Mouse (Mus musculus) embryonic facial prominence, embryonic 13.5 days (tissue): ENCODE results near the gene Pik3ap1. TPM values are rescaled to one million over a fixed set of nuclear protein-coding genes. Genes with fewer than 3 reads are reported as not detected.

Source experiments
- ATAC-seq: fragments of 200-750 bp; cut with Nextera tagmentation; 2 replicates; pipeline ENCODE4 v1.8.0; 2017; ENCODE audit warnings: low read depth; ENCODE audit not compliant: insufficient number of reproducible peaks, insufficient read depth, low FRiP score, low TSS enrichment
- H3K27ac ChIP-seq: fragments of 300-500 bp; sonication (generic); 2 replicates; pipeline ENCODE4 v1.5.1; 2015; ENCODE audit warnings: moderate library complexity, mild to moderate bottlenecking, inconsistent platforms
- H3K27me3 ChIP-seq: fragments of 300-500 bp; sonication (generic); 2 replicates; pipeline ENCODE4 v1.6.1; 2015; ENCODE audit warnings: mild to moderate bottlenecking, inconsistent platforms
- H3K36me3 ChIP-seq: fragments of 300-500 bp; sonication (generic); 2 replicates; pipeline ENCODE4 v1.6.1; 2015; ENCODE audit warnings: mild to moderate bottlenecking, inconsistent platforms
- H3K4me1 ChIP-seq: fragments of 300-500 bp; sonication (generic); 2 replicates; pipeline ENCODE4 v1.6.1; 2015; ENCODE audit warnings: inconsistent platforms
- H3K4me2 ChIP-seq: fragments of 300-500 bp; sonication (generic); 2 replicates; pipeline ENCODE4 v1.6.1; 2015; ENCODE audit warnings: moderate library complexity, mild to moderate bottlenecking, inconsistent platforms
- H3K4me3 ChIP-seq: fragments of 300-500 bp; sonication (generic); 2 replicates; pipeline ENCODE4 v1.5.1; 2015; ENCODE audit warnings: mild to moderate bottlenecking, inconsistent platforms
- H3K9ac ChIP-seq: fragments of 300-500 bp; sonication (generic); 2 replicates; pipeline ENCODE4 v1.6.1; 2015; ENCODE audit warnings: mild to moderate bottlenecking, inconsistent platforms
- H3K9me3 ChIP-seq: fragments of 300-500 bp; sonication (generic); 2 replicates; pipeline ENCODE4 v1.6.1; 2016; ENCODE audit warnings: inconsistent platforms
- WGBS: fragments of 180-500 bp; shearing (Covaris S2); methylation state at CpG from one replicate; pipeline ENCODE4 v1.1.7; 2015; ENCODE audit warnings: mixed read lengths; 5-methylcytosine and 5-hydroxymethylcytosine counted together
- polyA plus RNA-seq: library from polyadenylated mRNA; unstranded; fragments of >200 nt; fragmentation: Nextera tagmentation; extraction: Ambion mirVana; gene quantifications from 2 replicates; pipeline ENCODE4 v1.2.1, GENCODE M21; 2015

Pik3ap1 gene
- polyA plus RNA-seq, 1 experiment from 2014 or later, result 1.8 TPM

GRCm38 (mm10) chr19:41246271-41246670 lies 138.6 kb downstream of the Pik3ap1 start:
- Histone ChIP-seq H3K4me2 (no peak overlapping the region), H3K9ac (no peak overlapping the region), H3K4me3 (no peak overlapping the region), H3K9me3 (no peaks in the 10 kb centered on the region), H3K36me3 (peaks cover 41% of the 10 kb centered on the region), H3K27ac (no peak overlapping the region), H3K27me3 (no peaks in the 10 kb centered on the region), H3K4me1 (0 out of 2 replicates have a peak, but pooled peaks cover 3% of the 10 kb centered on the region)
- ATAC-seq, result no peak
- WGBS, result 83% methylated on average over 4 of the region's 4 CpGs

GRCm38 (mm10) chr19:41244581-41244980 lies 140.3 kb downstream of the Pik3ap1 start:
- peaks cover 53% of the 10 kb centered on the region for H3K36me3 ChIP-seq
- no peak overlapping the region for H3K4me2 ChIP-seq
- H3K4me3 ChIP-seq, result no peak overlapping the region
- H3K27me3 ChIP-seq, result no peaks in the 10 kb centered on the region
- H3K9ac ChIP-seq, result no peak overlapping the region
- ATAC-seq, result no peak
- 0 out of 2 replicates have a peak, but pooled peaks cover 3% of the 10 kb centered on the region for H3K4me1 ChIP-seq
- WGBS, result 64% methylated on average over 6 of the region's 6 CpGs
- H3K27ac ChIP-seq, result no peak overlapping the region
- H3K9me3 ChIP-seq, result no peaks in the 10 kb centered on the region

- 96% methylated on average over 5 of the region's 5 CpGs for WGBS
- ATAC-seq, result no peak
- Histone ChIP-seq H3K36me3 (peaks cover 66% of the 10 kb centered on the region), H3K9me3 (no peaks in the 10 kb centered on the region), H3K4me2 (no peak overlapping the region), H3K4me1 (no peaks in the 10 kb centered on the region), H3K4me3 (no peak overlapping the region), H3K27ac (no peak overlapping the region), H3K27me3 (no peaks in the 10 kb centered on the region), H3K9ac (no peak overlapping the region)
Observed at GRCm38 (mm10) chr19:41241997-41242396, 142.9 kb downstream of the Pik3ap1 start.

- no peak for ATAC-seq
- H3K9me3 ChIP-seq, result no peaks in the 10 kb centered on the region
- H3K27me3 ChIP-seq, result no peaks in the 10 kb centered on the region
- H3K4me1 ChIP-seq, result 0 out of 2 replicates have a peak, but pooled peaks cover 2% of the 10 kb centered on the region
- no peak overlapping the region for H3K9ac ChIP-seq
- H3K4me2 ChIP-seq, result no peak overlapping the region
- no peak overlapping the region for H3K27ac ChIP-seq
- peaks cover 69% of the 10 kb centered on the region for H3K36me3 ChIP-seq
- no peak overlapping the region for H3K4me3 ChIP-seq
- WGBS, result 92% methylated on average over 4 of the region's 4 CpGs
Observed at GRCm38 (mm10) chr19:41233698-41234097, 151.2 kb downstream of the Pik3ap1 start.

Other genes with a start within 250 kb of the Pik3ap1 start
- 0.28 and 0.30 TPM in 2 replicates for gene Tll2, start 178.3 kb downstream of the Pik3ap1 start, polyA plus RNA-seq
- gene Tm9sf3, start 121.1 kb downstream of the Pik3ap1 start, polyA plus RNA-seq, result 125 and 138 TPM in 2 replicates
- gene Lcor, start 97.5 kb upstream of the Pik3ap1 start, polyA plus RNA-seq, result 9.4 and 12.0 TPM in 2 replicates
- 2.6 and 2.8 TPM in 2 replicates for gene Gm340, start 197.3 kb upstream of the Pik3ap1 start, polyA plus RNA-seq